Mouse (Mus musculus): ENCODE data around the gene H2al1j.

DNA sequence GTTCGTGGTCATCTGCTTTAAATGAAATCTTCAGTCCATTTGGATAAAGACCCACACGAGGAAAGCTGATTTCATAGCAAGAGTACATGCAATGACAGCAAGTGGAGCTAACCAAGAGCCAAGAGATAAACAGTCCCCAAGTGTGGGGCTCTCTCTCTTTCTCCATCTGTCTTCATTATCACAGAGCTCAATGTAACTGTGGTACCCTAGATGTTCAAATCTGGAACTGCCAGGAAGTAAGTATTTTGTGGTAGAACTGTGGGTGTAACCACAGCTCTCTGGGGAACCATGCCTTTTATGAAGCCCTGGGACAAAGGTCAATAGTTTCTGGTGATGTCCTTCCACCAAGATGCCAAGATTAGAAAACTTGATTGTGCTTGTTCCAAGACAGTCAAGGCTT is 46.9 kb upstream of the H2al1j start:
- no peak for TF ChIP-seq MAFK (IDR thresholded peaks at IDR 0.05; ENCODE audit: insufficient read depth, low read depth, low read length)
- no peak for TF ChIP-seq ZC3H11A (IDR thresholded peaks at IDR 0.05; ENCODE audit: borderline replicate concordance, low read depth, low read length)
- no peak for TF ChIP-seq CHD2 (IDR thresholded peaks at IDR 0.05; ENCODE audit: low read depth, low read length)
